Mouse (Mus musculus) neural tube, embryonic 13.5 days (tissue): ENCODE results near the gene Ccm2. TPM values are rescaled to one million over a fixed set of nuclear protein-coding genes. Genes with fewer than 3 reads are reported as not detected.

Source experiments
- polyA plus RNA-seq: library from polyadenylated mRNA; unstranded; fragments of >200 nt; fragmentation: Nextera tagmentation; extraction: Ambion mirVana; gene quantifications from 2 replicates; pipeline ENCODE4 v1.2.1, GENCODE M21; 2015

Ccm2 gene
- polyA plus RNA-seq, 1 experiment from 2014 or later = 95.1 TPM

Other genes with a start within 250 kb of the Ccm2 start
- gene Zmiz2, start 157.8 kb upstream of the Ccm2 start, polyA plus RNA-seq = 21.1 and 25.8 TPM in 2 replicates
- gene Ppia, start 131.4 kb upstream of the Ccm2 start, polyA plus RNA-seq = 4,471 and 4,554 TPM in 2 replicates
- 342 and 380 TPM in 2 replicates for gene H2afv, start 102.4 kb upstream of the Ccm2 start, polyA plus RNA-seq
- gene Purb, start 71.0 kb upstream of the Ccm2 start, polyA plus RNA-seq = 12.5 and 14.1 TPM in 2 replicates
- gene Myo1g, start 25.9 kb upstream of the Ccm2 start, polyA plus RNA-seq = 0.52 TPM in 2 replicates
- gene Nacad, start 59.2 kb downstream of the Ccm2 start, polyA plus RNA-seq = 103 and 110 TPM in 2 replicates
- gene Tbrg4, start 79.2 kb downstream of the Ccm2 start, polyA plus RNA-seq = 29.9 and 31.7 TPM in 2 replicates
- gene Wap, start 91.8 kb downstream of the Ccm2 start, polyA plus RNA-seq = not detected in 2 replicates
- gene Ramp3, start 111.6 kb downstream of the Ccm2 start, polyA plus RNA-seq = 23.8 and 25.7 TPM in 2 replicates